Mouse (Mus musculus): ENCODE measurements around the gene Car9.

DNA sequence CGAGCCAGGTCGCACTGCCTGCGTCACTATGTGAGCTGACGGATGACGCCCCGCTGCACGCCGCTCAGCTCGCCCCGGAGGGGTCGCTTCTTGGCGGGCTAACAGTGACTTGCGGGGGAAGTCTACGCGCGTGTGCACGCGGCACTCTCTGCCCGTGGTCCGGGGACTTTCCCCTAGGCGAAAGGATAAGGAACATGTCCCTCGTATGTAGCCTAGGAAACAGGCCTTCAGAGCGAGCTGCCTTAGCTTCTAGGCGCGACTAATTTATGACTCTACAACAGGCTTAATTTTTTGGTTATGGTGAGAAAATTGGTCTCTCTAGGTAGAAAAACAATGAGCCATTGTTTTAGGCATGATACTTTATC lies 14.0 kb upstream of the Car9 start, which contains the start of gene Ccdc107:
- TF ChIP-seq GATA1 (IDR thresholded peaks at IDR 0.05; ENCODE audit: borderline replicate concordance, low read length) (no peak), FLI1 (IDR thresholded peaks at IDR 0.05; ENCODE audit: low read length) (no peak)
